Mouse (Mus musculus): ENCODE data around the gene Anapc15. TPM values are rescaled to one million over a fixed set of nuclear protein-coding genes. Genes with fewer than 3 reads are reported as not detected.

Gene Anapc15
- polyA plus RNA-seq, 1 experiment from 2014 or later: 54.0 TPM

DNA sequence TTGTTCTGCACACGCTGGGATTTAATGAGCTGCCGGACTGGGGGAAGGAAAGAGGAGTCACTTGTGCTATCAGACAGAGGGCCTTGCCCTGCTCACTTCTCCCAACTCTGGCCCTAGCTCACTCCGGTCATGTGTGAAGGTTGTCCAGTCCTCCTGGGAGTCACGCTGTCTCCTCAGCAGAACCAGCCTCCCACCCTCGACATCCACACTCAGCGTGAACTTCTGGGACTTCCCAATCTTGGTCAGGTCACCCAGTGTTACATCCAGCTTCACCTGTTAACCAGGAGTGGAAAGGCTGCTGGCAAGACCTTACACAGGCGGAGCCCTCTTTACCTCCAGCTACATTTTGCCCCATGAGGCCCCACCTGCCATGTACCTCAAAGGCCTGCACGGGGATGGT lies 32.1 kb upstream of the Anapc15 start:
- Histone ChIP-seq H3K27ac (ENCODE audit: low read length) (no peak overlapping the region), H3K4me2 (ENCODE audit: low read depth, low read length) (no peak overlapping the region), H3K9me3 (replicated peaks; ENCODE audit: control insufficient read depth, low read length) (no peaks in the 10 kb centered on the region), H3K27me3 (ENCODE audit: control insufficient read depth, insufficient read depth, low read length) (no peaks in the 10 kb centered on the region), H3K36me3 (ENCODE audit: control insufficient read depth, insufficient read depth) (peaks cover 63% of the 10 kb centered on the region), H3K4me1 (ENCODE audit: control insufficient read depth, insufficient read depth, low read length) (peaks cover 21% of the 10 kb centered on the region), H3K9ac (ENCODE audit: low read length) (no peak overlapping the region), H3K4me3 (ENCODE audit: low read length) (no peak overlapping the region)
- 93% methylated on average over 8 of the region's 8 CpGs for WGBS
- ATAC-seq (replicated peaks; ENCODE audit: extremely low read depth, insufficient read depth, low FRiP score): no peak

- Histone ChIP-seq H3K4me2 (ENCODE audit: low read depth, low read length) (no peak overlapping the region), H3K27ac (ENCODE audit: low read length) (no peak overlapping the region), H3K4me3 (ENCODE audit: low read length) (no peak overlapping the region), H3K9ac (ENCODE audit: low read length) (no peak overlapping the region), H3K9me3 (replicated peaks; ENCODE audit: control insufficient read depth, low read length) (no peaks in the 10 kb centered on the region), H3K27me3 (ENCODE audit: control insufficient read depth, insufficient read depth, low read length) (no peaks in the 10 kb centered on the region), H3K36me3 (ENCODE audit: control insufficient read depth, insufficient read depth) (peaks cover 54% of the 10 kb centered on the region), H3K4me1 (ENCODE audit: control insufficient read depth, insufficient read depth, low read length) (peaks cover 21% of the 10 kb centered on the region)
- no peak for ATAC-seq (replicated peaks; ENCODE audit: extremely low read depth, insufficient read depth, low FRiP score)
- WGBS: 92% methylated on average over 4 of the region's 4 CpGs
These were observed 31.1 kb upstream of the Anapc15 start for GRCm38 (mm10) chr7:101832372-101832771.

GRCm38 (mm10) chr7:101833352-101833751 lies 30.2 kb upstream of the Anapc15 start:
- Histone ChIP-seq H3K27ac (ENCODE audit: low read length) (no peak overlapping the region), H3K9ac (ENCODE audit: low read length) (no peak overlapping the region), H3K36me3 (ENCODE audit: control insufficient read depth, insufficient read depth) (peaks cover 45% of the 10 kb centered on the region), H3K27me3 (ENCODE audit: control insufficient read depth, insufficient read depth, low read length) (no peaks in the 10 kb centered on the region), H3K4me3 (ENCODE audit: low read length) (no peak overlapping the region), H3K4me2 (ENCODE audit: low read depth, low read length) (no peak overlapping the region), H3K4me1 (ENCODE audit: control insufficient read depth, insufficient read depth, low read length) (peaks cover 21% of the 10 kb centered on the region), H3K9me3 (replicated peaks; ENCODE audit: control insufficient read depth, low read length) (no peaks in the 10 kb centered on the region)
- WGBS: 73% methylated on average over 5 of the region's 5 CpGs
- ATAC-seq (replicated peaks; ENCODE audit: extremely low read depth, insufficient read depth, low FRiP score): no peak

GRCm38 (mm10) chr7:101833916-101834584 lies 29.5 kb upstream of the Anapc15 start:
- H3K9ac ChIP-seq (ENCODE audit: low read length): no peak overlapping the region; the same call in 1 of the 2 replicates
- WGBS: 56% methylated on average over 3 of the region's 3 CpGs
- H3K27ac ChIP-seq (ENCODE audit: low read length): peak overlapping the region; percentile 36

DNA sequence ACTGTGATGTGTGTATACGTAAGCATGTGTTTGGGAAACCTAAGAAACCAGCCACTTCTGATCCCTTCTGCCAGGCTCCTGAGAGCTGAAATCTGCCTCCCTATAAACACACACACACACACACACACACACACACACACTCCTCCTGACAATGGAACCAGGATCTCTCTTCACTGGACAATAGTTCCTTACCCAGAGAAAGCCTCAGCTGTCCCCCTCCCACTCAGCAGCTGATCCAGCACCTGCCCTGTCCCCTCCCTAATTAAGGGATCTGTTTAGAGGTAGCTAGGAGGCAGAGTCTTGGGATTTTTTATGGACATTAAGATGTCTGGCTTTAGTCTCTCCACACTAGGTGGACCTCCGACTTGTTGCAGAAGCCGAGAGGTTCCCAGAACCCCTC lies 28.6 kb upstream of the Anapc15 start:
- H3K9ac ChIP-seq (ENCODE audit: low read length): no peak overlapping the region
- peak overlapping the region; percentile 36; the same call in 1 of the 2 replicates for H3K27ac ChIP-seq (ENCODE audit: low read length)
- 48% methylated on average over 3 of the region's 3 CpGs for WGBS
- H3K4me2 ChIP-seq (ENCODE audit: low read depth, low read length): peak overlapping the region; percentile 69
- H3K27me3 ChIP-seq (ENCODE audit: control insufficient read depth, insufficient read depth, low read length): no peaks in the 10 kb centered on the region
- peak overlapping the region; percentile 13; the same call in 1 of the 2 replicates for H3K4me3 ChIP-seq (ENCODE audit: low read length)
- peaks cover 29% of the 10 kb centered on the region for H3K4me1 ChIP-seq (ENCODE audit: control insufficient read depth, insufficient read depth, low read length)
- peaks cover 30% of the 10 kb centered on the region for H3K36me3 ChIP-seq (ENCODE audit: control insufficient read depth, insufficient read depth)
- ATAC-seq (replicated peaks; ENCODE audit: extremely low read depth, insufficient read depth, low FRiP score): no peak
- H3K9me3 ChIP-seq (replicated peaks; ENCODE audit: control insufficient read depth, low read length): no peaks in the 10 kb centered on the region

More at GRCm38 (mm10) chr7:101833916-101834584, 29.5 kb upstream of the Anapc15 start:
- peaks cover 38% of the 10 kb centered on the region for H3K36me3 ChIP-seq (ENCODE audit: control insufficient read depth, insufficient read depth)
- no peaks in the 10 kb centered on the region for H3K27me3 ChIP-seq (ENCODE audit: control insufficient read depth, insufficient read depth, low read length)
- peak overlapping the region; percentile 8; the same call in 1 of the 2 replicates for H3K4me2 ChIP-seq (ENCODE audit: low read depth, low read length)
- H3K4me3 ChIP-seq (ENCODE audit: low read length): no peak overlapping the region
- H3K9me3 ChIP-seq (replicated peaks; ENCODE audit: control insufficient read depth, low read length): no peaks in the 10 kb centered on the region
- peaks cover 28% of the 10 kb centered on the region for H3K4me1 ChIP-seq (ENCODE audit: control insufficient read depth, insufficient read depth, low read length)
- no peak for ATAC-seq (replicated peaks; ENCODE audit: extremely low read depth, insufficient read depth, low FRiP score)

- ATAC-seq (replicated peaks; ENCODE audit: extremely low read depth, insufficient read depth, low FRiP score): no peak
- peaks cover 29% of the 10 kb centered on the region for H3K4me1 ChIP-seq (ENCODE audit: control insufficient read depth, insufficient read depth, low read length)
- peak overlapping the region; percentile 69 for H3K4me2 ChIP-seq (ENCODE audit: low read depth, low read length)
- H3K9me3 ChIP-seq (replicated peaks; ENCODE audit: control insufficient read depth, low read length): no peaks in the 10 kb centered on the region
- H3K27me3 ChIP-seq (ENCODE audit: control insufficient read depth, insufficient read depth, low read length): no peaks in the 10 kb centered on the region
- H3K36me3 ChIP-seq (ENCODE audit: control insufficient read depth, insufficient read depth): peaks cover 23% of the 10 kb centered on the region
- H3K4me3 ChIP-seq (ENCODE audit: low read length): peak overlapping the region; percentile 80
- 34% methylated on average over 5 of the region's 5 CpGs for WGBS
- peak overlapping the region; percentile 99 for H3K27ac ChIP-seq (ENCODE audit: low read length)
- H3K9ac ChIP-seq (ENCODE audit: low read length): peak overlapping the region; percentile 99
These were observed 27.9 kb upstream of the Anapc15 start for GRCm38 (mm10) chr7:101835457-101836109.

DNA sequence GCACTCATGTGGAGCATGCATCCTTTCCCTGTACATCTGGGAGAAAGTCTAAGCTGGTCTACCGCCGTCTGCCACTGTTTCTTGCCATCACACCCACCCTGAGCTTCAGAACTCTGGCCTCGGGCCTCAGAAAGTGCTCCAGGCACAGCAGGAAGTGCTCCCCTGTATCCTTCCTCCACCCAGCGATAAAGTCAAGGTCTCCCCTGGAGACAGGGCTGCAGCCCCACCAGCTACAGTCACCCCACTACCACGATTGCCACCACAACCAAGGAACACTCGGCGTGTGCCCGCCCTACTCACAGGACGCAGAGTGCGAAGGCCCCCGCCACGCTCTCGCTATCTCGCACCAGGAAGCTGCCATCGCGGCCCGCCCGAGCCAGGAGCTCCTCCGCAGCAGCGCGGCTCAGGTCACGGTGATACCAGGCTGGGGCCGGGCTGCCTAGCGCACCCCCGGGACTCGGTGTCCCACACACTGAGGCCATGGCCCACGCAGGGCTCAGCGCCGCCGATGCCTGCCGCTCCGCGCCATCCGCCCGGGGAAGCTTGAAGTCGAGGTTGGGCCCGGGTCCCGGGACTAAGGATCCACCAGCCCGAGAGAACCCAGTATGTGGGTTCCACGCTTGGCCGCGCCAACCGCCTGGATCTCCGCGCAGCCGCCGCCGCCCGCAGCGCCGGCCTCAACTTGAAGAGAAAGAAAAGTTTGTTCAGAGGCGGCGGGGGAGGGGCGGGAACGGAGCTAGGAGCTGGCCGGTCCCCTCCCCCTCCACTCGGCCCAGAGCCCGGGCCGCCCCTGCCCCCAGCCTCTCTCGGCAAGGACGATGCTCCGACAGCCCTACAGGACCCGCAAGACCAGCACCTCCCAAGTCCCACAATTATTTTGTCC lies 27.0 kb upstream of the Anapc15 start:
- H3K27me3 ChIP-seq (ENCODE audit: control insufficient read depth, insufficient read depth, low read length): no peaks in the 10 kb centered on the region
- peak overlapping the region; percentile 99 for H3K9ac ChIP-seq (ENCODE audit: low read length)
- peak overlapping the region; percentile 80 for H3K4me3 ChIP-seq (ENCODE audit: low read length)
- peaks cover 29% of the 10 kb centered on the region for H3K4me1 ChIP-seq (ENCODE audit: control insufficient read depth, insufficient read depth, low read length)
- peak overlapping the region; percentile 69 for H3K4me2 ChIP-seq (ENCODE audit: low read depth, low read length)
- under 1% methylated on average over 63 of the region's 63 CpGs for WGBS
- no peaks in the 10 kb centered on the region for H3K9me3 ChIP-seq (replicated peaks; ENCODE audit: control insufficient read depth, low read length)
- ATAC-seq (replicated peaks; ENCODE audit: extremely low read depth, insufficient read depth, low FRiP score): peak; percentile 47
- peaks cover 14% of the 10 kb centered on the region for H3K36me3 ChIP-seq (ENCODE audit: control insufficient read depth, insufficient read depth)
- peak overlapping the region; percentile 99 for H3K27ac ChIP-seq (ENCODE audit: low read length)

- no peaks in the 10 kb centered on the region for H3K27me3 ChIP-seq (ENCODE audit: control insufficient read depth, insufficient read depth, low read length)
- 0 out of 2 replicates have a peak, but pooled peaks have one; percentile 0 for ATAC-seq (replicated peaks; ENCODE audit: extremely low read depth, insufficient read depth, low FRiP score)
- peaks cover 29% of the 10 kb centered on the region for H3K4me1 ChIP-seq (ENCODE audit: control insufficient read depth, insufficient read depth, low read length)
- under 1% methylated on average over 20 of the region's 20 CpGs for WGBS
- peak overlapping the region; percentile 80 for H3K4me3 ChIP-seq (ENCODE audit: low read length)
- H3K9me3 ChIP-seq (replicated peaks; ENCODE audit: control insufficient read depth, low read length): no peaks in the 10 kb centered on the region
- H3K4me2 ChIP-seq (ENCODE audit: low read depth, low read length): peak overlapping the region; percentile 69
- peak overlapping the region; percentile 99 for H3K9ac ChIP-seq (ENCODE audit: low read length)
- peak overlapping the region; percentile 99 for H3K27ac ChIP-seq (ENCODE audit: low read length)
- peaks cover 8% of the 10 kb centered on the region for H3K36me3 ChIP-seq (ENCODE audit: control insufficient read depth, insufficient read depth)
These were observed 26.3 kb upstream of the Anapc15 start for GRCm38 (mm10) chr7:101837154-101837605.

Data from heart, embryonic 16.5 days (tissue).